Mouse (Mus musculus): Measurements from ENCODE around the gene Cela2a. TPM values are rescaled to one million over a fixed set of nuclear protein-coding genes. Genes with fewer than 3 reads are reported as not detected.

The Cela2a gene
- total RNA-seq, 1 experiment from 2014 or later, result not detected

DNA sequence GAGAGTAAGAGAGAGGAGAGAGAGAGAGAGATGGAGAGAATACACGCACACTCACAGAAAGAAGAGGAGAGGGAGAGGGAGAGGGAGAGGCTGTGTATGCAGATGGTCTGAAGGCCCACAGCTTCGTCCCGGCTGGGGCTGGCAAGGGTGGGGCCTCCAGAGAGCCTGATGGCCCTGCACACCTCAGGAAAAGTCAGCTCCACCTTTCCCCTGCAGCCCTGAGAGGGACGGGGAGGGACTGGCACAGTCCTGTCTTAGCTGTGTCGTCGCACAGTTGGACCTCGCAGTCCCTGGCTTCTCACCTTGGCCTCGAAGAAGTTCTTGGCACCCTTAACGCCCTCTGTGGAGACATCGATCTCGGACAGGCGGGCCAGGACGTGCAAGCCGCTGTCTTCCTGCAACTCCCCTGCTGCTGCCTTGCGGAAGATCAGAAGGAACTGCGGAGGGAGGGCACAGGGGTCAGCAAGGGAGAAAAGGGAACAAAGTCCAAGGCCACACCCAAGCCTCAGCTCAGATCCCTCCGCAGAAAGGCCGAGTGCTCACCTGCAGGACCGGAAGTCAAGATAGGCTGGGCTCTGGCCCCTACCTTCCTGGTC, 34.4 kb upstream of the Cela2a start:
- ATAC-seq (replicated peaks; ENCODE audit: low read depth, poor library complexity, severe bottlenecking), result no peak

DNA sequence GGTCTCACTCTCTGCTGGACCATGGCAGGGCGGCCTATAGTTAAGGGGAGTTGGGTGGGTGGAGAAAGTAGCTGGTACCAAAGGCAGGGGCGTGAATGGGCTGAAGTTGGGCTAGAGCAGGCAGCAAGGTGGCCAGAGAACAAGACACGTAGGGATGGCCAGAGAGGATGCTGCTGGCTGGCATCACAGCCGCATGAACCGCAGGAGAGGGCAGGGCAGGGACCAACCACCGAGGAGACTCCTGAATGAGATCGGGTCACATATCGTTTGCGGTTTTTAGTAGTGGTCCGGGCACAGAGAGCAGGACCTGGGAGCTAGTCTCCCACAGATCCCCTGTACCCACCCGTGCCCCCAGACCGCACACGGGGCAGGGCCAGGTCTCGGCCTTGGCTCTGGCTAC, 33.4 kb upstream of the Cela2a start:
- no peak for ATAC-seq (replicated peaks; ENCODE audit: low read depth, poor library complexity, severe bottlenecking)

DNA sequence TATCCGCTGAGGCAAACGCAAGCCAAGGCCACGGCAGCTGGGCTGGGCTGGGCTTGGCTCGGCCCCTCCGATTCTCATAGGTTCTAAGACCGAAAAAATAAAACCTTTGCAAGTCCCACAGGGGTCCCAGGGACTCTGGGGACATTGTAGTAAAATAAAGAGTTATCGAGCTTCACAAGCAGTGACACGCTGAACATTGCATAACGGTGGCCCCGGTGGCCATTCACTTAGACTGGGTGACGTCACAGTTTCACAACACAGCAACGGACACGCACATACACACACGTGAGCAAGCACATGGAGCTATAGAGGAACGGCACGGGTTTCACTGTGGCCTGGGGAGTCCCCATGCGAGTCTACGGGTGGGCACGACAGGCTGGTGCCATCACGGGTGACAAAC, 32.5 kb upstream of the Cela2a start:
- no peak for ATAC-seq (replicated peaks; ENCODE audit: low read depth, poor library complexity, severe bottlenecking)

DNA sequence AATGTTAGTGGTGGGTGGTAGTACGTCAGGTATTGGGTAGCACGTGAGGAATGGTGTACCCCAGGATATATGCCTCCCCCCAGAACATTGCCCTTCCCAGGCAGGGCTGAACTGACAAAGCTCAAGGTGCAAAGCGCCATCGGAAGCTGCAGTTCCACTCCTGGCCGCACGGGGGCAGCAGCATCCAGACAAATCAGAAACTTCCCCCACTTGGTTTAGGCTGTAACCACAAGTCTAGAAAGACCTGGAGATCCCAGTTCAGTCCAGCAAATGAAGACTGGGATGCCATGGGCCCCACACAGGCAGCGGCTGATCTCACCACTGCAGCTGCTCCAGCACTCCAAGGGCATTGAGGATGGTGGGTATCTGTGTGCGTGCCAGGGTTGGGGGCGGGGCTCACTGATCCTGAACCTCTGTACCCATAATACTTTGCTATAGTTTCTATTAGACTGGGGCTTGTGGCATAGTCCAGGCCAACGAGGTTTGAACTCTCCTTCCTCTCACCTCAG, 31.5 kb upstream of the Cela2a start:
- peak; percentile 68 for ATAC-seq (replicated peaks; ENCODE audit: low read depth, poor library complexity, severe bottlenecking)

DNA sequence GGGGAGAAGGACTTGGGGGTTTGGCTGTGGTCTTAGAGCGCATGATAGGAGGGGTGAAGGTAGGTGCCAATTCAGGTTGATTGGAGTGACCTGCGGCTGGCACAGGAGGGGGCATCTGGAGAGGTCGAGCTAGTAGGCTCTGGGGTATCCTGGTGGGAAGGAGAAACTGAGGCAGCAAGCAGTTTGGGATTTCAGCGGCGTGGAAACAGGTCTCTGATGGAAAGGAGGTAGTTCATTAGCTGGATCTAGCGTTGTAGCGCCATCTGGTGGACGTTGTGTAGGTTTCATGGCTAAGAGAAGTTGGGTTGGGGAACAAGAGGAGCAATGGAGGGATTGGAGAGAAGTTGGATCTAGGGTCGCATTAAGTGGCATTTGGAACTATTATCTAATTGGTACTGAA, 27.5 kb upstream of the Cela2a start:
- ATAC-seq (replicated peaks; ENCODE audit: low read depth, poor library complexity, severe bottlenecking), result peak; percentile 47; the same call in 1 of the 2 replicates

DNA sequence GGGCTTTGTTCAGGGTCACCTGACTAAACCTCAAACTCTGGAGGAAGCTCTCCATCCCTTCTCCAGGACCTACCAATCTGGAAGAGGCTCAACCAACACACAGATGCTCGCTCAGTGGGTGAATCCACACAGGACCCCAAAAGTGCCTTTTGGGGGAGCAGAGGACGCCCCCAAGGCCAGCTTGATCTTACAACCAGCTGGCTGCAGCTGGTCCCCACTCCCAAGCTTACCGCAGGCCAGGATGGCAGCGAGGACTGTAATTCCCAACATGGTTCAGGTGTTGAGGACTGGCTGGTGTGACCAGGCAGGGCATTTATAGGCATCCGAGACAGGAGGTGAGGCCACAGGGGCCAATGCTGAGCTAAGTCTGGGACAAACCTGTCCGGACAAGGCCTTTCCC, 20.0 kb upstream of the Cela2a start, which contains the start of gene Ctrc:
Gene Ctrc, minus strand, starts transcription at position 361 of the 400 bp plus-strand sequence.
- no peak for ATAC-seq (replicated peaks; ENCODE audit: low read depth, poor library complexity, severe bottlenecking)

DNA sequence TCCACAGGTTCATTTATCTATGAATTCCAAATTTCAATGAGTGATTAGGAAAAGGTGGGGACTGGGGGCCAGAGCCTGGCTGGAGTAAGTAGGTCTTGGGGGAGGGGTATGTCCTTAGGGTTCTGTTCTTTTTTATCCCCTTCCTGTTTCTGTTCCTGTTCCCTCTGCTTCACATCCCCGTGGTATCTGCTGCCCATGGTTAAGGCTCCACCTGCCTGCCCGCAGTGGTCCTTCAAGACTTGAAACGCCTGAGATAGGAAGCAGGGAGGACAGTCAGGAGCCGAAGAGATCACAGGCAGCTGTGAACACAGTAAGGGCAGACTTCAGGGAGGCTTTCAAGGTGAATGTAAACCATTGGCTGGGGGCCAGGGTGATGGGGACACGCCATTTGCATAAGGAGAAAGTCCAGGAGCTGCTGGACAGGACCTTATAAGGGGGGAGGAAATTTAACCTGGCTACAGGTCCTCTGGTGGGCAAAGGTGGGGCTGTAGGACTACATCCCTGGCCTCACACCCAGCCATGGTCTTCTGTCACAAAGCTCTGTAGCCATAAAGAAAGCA, 8.7 kb upstream of the Cela2a start:
- ATAC-seq (replicated peaks; ENCODE audit: low read depth, poor library complexity, severe bottlenecking), result peak; percentile 50

DNA sequence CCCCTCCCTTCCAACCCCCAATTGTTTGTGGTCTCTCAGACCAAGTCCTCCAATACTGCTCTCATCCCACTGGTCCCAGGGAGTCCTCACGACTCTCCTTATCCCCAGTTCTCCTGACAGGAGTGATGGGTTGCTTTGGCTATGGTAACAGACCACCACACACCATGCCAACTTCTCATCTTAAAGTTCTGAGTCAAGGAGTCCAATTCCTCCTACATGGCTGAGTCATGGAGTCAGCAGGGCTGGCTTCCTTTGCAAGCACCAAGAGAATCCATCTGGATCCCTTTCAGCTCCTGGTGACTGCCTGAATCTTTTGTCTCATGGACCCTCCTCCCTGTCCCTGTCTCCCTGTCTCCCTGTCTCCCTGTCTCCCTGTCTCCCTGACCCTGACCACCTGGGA, 8.0 kb upstream of the Cela2a start:
- no peak for ATAC-seq (replicated peaks; ENCODE audit: low read depth, poor library complexity, severe bottlenecking)

DNA sequence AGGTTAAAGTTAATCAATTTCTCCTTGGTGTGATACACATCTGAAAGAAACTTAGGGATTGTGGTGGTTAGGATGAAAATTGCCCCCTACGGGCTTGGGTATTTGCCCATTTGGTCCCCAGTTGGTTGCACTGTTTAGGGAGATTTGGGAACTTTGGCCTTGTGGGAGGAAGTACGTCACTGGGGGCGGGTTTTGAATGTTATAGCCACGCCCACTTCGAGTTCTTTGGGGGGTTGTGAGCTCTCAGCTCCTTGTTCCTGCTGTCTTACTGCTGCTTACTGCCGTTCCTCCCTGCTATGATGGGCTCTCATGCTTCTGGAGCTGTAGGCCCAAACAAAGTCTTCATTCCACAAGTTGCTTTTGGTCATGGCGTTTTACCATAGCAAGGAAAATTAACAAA, 5.4 kb upstream of the Cela2a start:
- no peak for ATAC-seq (replicated peaks; ENCODE audit: low read depth, poor library complexity, severe bottlenecking)

DNA sequence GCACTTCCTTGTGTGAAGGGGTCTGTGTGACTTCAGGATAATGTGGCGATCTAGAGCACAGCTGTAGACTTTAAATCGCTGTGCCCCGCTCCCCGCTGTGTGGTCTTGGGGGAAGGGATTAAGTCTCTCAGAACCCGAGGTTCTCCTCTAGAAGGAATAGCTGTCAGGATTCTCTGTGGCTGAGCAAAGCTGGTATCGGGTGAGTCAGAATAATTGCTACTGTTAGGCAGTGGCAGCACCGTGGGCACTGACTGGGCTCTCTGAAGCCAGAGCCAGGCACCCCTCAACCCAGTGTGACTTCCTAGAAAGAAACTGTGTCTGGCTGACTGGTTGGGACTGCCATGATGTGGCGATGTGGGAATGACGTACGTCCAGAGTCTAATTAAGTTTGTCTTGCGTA, 4.4 kb upstream of the Cela2a start:
- no peak for ATAC-seq (replicated peaks; ENCODE audit: low read depth, poor library complexity, severe bottlenecking)

DNA sequence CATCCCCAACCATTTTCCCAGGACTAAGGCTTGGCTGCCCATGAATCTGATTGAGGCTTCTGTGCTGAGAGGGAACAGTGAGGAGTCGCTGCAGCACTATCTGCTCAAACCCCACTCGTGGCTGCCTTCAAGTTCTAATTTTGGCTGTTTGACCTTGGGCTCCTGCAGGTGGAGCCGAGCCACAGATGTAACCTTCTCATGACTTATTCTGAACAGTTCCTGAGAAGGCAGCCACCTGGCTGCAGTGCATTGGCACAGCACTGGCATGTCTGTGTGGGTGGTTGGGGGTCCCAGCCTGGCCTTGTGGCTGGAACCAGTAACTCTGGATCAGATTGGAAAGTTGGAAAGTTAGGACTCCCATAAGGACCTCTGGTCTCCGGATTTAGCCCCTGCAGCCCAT, 2.2 kb upstream of the Cela2a start:
- ATAC-seq (replicated peaks; ENCODE audit: low read depth, poor library complexity, severe bottlenecking), result no peak

DNA sequence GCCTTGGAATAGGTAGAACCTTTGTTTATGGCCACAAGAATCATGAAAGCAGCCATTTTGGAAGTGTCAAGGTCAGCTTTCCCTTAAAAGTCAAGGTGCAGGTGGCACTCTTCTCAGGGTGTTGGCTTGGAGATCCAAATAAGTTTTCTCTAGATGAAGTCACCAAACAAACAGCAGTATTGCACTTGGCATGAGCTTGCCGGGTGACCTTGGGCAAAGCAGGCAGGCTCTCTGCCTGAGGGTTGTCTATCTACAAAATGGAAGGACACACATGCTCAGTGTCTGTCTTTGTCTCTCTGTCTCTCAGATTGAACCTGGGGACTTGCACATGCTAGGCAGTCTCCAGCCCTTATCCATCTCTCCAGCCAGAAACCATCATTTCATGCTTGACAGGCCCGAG, 1.4 kb upstream of the Cela2a start:
- ATAC-seq (replicated peaks; ENCODE audit: low read depth, poor library complexity, severe bottlenecking), result no peak

DNA sequence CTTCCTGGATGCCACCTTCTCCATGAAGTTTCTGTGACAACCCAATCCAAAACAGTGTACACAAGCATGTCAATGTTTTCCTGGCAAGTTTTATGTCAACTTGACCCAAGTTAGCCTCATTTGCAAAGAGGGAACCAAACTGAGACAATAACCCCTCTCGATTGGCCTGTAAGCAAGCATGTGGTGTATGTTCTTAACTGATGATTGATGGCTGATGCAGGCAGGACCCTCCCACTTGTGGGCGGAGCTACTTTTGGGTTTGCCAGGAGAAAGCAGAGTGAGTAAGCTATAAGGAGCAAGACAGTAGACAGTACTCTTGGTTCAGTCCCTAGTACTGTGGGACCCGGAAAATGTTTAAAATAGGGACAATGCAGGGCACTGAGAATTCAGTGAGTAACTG, 3.0 kb downstream of the Cela2a start:
- peak; percentile 79 for ATAC-seq (replicated peaks; ENCODE audit: low read depth, poor library complexity, severe bottlenecking)

DNA sequence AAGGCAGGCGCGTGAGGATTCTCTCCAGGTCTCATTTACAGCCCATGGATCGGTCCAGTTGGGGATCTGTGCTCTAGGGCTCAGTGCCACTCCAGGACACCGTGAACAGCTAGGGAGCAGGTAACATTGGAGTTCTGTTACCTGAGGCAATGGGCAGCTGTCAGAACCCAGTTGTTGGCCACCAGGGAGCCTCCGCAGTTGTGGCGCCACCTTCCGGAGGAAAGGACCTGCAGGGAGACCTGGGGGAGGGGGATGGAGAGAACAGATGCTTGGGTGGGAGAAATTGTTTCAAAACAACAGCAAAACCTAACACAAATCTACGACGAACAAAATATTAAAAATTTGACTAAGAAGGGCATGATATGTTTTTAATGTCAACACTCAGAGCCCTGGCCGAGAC, 3.9 kb downstream of the Cela2a start:
- no peak for ATAC-seq (replicated peaks; ENCODE audit: low read depth, poor library complexity, severe bottlenecking)

DNA sequence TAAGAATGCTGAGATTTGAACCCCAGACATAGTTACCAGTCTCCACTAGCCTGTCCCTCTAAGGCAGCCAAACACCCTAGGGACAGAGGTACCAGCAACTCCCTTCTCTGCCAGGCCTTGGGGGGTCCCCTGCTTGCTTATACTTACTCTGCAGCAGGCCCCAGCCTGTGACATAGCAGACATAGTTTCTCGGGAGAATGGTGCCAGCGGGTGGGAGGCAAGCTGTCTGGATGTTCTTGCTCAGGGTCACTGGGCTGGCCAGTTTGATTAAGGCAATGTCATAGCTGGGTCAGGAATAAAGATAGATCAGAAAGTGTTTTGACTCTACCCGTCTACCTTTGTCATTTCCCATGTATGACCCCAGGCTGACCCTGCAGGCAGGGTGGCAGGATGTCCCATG, 4.8 kb downstream of the Cela2a start:
- no peak for ATAC-seq (replicated peaks; ENCODE audit: low read depth, poor library complexity, severe bottlenecking)

DNA sequence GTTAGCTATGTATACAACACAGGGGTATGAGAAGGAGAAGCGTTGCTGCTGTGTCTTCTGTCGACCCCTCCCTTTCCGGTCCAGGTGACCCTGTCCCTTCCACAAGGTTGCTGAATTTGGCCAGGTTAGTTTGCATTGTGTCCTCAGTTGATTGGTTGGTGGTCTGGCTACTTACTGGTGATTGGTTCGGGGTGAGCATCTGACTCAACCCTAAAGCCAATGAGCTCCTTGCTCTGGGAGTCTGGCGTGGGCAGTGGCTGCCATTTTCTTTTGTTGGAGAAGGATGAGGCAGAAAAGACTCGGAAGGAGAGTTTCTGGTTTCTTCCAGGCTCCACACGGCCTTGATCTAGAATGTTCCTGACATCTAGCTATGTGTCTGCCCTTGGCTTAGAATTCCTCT, 6.6 kb downstream of the Cela2a start:
- ATAC-seq (replicated peaks; ENCODE audit: low read depth, poor library complexity, severe bottlenecking), result no peak

DNA sequence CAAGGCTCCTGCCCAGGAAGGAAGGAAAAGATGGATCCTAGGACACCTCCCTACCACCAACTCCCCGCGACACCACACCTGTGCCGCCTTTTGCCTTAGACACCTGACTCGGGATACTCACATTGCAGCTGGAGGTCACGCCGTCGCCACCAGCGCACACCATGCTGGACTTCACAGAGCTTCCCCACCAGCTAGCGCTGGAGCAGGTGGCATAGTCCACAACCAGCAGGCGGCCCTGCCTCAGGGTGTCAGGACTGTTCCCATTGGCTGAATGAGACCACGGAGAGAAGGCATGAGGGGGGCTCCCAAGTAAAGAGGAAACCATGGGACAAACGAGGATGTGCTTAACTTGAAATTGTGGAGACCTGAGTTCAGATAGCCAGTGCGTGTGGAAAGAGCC, 7.1 kb downstream of the Cela2a start:
- no peak for ATAC-seq (replicated peaks; ENCODE audit: low read depth, poor library complexity, severe bottlenecking)

DNA sequence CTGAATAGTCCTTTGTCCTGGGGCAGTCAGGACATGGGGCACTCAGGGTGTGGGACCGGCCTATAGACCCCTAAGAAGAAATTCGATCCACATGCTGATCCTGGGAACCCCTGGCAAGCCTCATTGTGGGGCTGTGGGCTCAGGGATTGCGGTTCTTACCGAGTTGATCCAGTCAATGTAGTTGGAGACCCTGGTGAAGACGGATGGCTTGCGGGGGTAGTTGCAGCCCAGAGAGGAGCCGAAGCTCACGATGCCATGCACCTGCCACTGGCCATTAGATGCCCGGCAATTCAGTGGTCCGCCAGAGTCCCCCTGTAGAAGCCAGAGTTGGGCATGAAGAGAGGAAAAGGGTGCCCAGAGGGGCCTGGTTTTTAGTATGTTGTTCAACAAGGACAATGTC, 8.3 kb downstream of the Cela2a start:
- ATAC-seq (replicated peaks; ENCODE audit: low read depth, poor library complexity, severe bottlenecking), result no peak

DNA sequence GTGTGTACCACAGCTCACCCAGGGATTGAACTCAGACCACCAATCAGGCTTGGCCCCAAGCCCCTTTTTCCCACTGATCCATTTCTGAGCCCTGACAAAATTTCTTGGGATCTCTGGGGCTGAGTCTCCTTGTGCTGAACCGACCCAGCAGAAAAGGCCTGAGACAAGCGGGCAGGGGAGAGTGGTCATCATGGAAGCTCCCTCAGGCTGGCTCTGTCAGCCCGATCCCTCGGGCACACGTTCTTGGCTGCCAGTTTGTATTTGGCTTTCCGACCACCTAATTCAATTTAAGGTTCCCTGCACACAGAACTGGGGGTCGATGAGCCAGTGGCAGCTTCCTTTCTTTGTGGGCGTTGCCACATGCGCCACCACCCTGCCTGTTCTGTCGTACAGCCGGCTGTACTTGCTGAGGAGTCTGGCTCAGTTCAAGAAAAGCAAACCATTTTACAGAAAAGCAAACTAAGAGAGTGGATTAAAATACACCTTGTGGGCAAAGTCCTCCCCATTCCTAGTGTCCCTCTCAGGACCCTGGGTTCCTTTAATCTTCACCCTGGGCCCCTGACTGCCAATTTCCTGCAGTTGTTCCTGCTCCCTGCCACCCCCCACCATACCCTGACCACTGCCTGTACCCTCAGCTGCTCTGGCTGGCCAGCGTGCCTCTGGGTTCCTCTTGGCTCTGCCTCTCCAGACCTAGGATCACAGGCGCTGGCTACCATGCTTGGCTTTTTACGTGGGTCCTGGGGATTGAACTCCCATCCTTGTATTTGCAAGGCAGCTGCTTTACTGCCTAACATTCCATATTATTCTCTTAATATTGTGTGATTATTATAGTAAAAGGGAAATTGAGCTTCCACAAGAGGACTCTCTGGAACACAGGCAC, 8.9 kb downstream of the Cela2a start:
- no peak for ATAC-seq (replicated peaks; ENCODE audit: low read depth, poor library complexity, severe bottlenecking)

DNA sequence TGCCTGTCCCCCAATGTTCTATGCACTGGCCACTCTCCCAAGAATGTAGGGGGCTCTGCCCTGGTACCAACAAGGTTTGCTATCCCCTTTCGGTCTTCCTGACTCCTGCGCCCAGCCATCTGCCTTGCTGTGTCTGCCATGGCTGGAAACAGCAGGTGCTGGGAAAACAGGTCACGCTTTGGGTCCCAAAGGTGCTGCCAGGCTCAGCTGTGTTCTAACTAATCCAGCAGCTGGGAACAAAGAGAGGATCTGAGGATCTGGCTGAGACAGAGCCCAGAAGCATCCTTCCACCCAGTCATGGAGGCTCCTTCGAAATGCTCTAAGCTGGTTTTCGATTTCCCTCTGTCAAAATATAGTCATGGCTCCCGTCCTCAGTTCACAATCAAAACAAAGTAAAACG, 9.7 kb downstream of the Cela2a start:
- ATAC-seq (replicated peaks; ENCODE audit: low read depth, poor library complexity, severe bottlenecking), result no peak

DNA sequence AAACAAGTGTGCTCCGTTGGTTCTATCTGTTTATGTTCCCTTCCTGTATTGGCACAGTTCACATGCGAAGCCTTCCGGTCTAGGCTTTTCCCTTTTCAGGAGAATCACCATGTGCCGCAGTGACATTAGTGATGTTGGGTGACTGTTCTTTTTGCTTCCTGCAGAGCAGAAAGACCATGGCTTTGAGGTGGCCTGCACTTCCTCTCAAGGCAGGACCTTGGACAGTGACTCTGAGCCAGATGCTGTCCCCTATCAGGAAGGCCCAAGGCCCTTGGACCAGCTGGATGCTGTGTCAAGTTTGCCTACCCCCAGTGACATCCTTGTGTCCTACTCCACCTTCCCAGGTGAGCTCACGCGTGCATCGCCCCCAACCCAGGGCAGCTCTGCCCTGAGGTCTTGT, 14.6 kb downstream of the Cela2a start:
- ATAC-seq (replicated peaks; ENCODE audit: low read depth, poor library complexity, severe bottlenecking), result no peak

Measured in common myeloid progenitor, adult 5-6 weeks (primary cell).